Mouse (Mus musculus) hindbrain, embryonic 16.5 days (tissue): Measurements from ENCODE around the gene Gsk3a. TPM values are rescaled to one million over a fixed set of nuclear protein-coding genes. Genes with fewer than 3 reads are reported as not detected.

Experiments used
- ATAC-seq: fragments of 200-750 bp; cut with Nextera tagmentation; 2 replicates; pipeline ENCODE4 v1.8.0; 2017; ENCODE audit warnings: moderate TSS enrichment, moderate library complexity
- H3K27ac ChIP-seq: fragments of 300-500 bp; sonication (generic); 2 replicates; pipeline ENCODE4 v1.5.1; 2014; ENCODE audit warnings: low read depth, mild to moderate bottlenecking, control low read depth, low read length, moderate library complexity
- H3K27me3 ChIP-seq: fragments of 300-500 bp; sonication (generic); replicated peaks from 2 replicates; pipeline ENCODE4 v1.6.1; 2014; ENCODE audit warnings: low read length; ENCODE audit not compliant: control insufficient read depth, insufficient read depth
- H3K36me3 ChIP-seq: fragments of 300-500 bp; sonication (generic); 2 replicates; pipeline ENCODE4 v1.6.1; 2014; ENCODE audit warnings: mild to moderate bottlenecking, low read length, moderate library complexity, mixed read lengths; ENCODE audit not compliant: control insufficient read depth, insufficient read depth
- H3K4me1 ChIP-seq: fragments of 300-500 bp; sonication (generic); 2 replicates; pipeline ENCODE4 v1.6.1; 2014; ENCODE audit warnings: low read depth, low read length; ENCODE audit not compliant: control insufficient read depth, insufficient read depth
- H3K4me2 ChIP-seq: fragments of 300-500 bp; sonication (generic); 2 replicates; pipeline ENCODE4 v1.6.1; 2014; ENCODE audit warnings: mild to moderate bottlenecking, low read length, control low read depth, moderate library complexity
- H3K4me3 ChIP-seq: fragments of 300-500 bp; sonication (generic); 2 replicates; pipeline ENCODE4 v1.5.1; 2014; ENCODE audit warnings: mild to moderate bottlenecking, low read length, control low read depth, moderate library complexity
- H3K9ac ChIP-seq: fragments of 300-500 bp; sonication (generic); 2 replicates; pipeline ENCODE4 v1.6.1; 2014; ENCODE audit warnings: low read depth, mild to moderate bottlenecking, control low read depth, low read length, moderate library complexity
- H3K9me3 ChIP-seq: fragments of 300-500 bp; sonication (generic); 2 replicates; pipeline ENCODE4 v1.6.1; 2014; ENCODE audit warnings: mild to moderate bottlenecking, low read length, moderate library complexity; ENCODE audit not compliant: control insufficient read depth
- WGBS: fragments of 180-500 bp; shearing (Covaris S2); extraction: QIAGEN DNeasy Blood & Tissue Kit; methylation state at CpG from one replicate; pipeline ENCODE4 v1.1.7; 2014; 5-methylcytosine and 5-hydroxymethylcytosine counted together
- polyA plus RNA-seq: library from polyadenylated mRNA; unstranded; fragments of >200 nt; fragmentation: Nextera tagmentation; extraction: Ambion mirVana; gene quantifications from 2 replicates; pipeline ENCODE4 v1.2.1, GENCODE M21; 2015

Gsk3a gene
- polyA plus RNA-seq, 1 experiment from 2014 or later: 13.0 TPM

- Histone ChIP-seq H3K9me3 (no peaks in the 10 kb centered on the region), H3K36me3 (no peaks in the 10 kb centered on the region), H3K4me3 (no peak overlapping the region), H3K4me2 (no peak overlapping the region), H3K27me3 (no peaks in the 10 kb centered on the region), H3K4me1 (peaks cover 35% of the 10 kb centered on the region), H3K27ac (no peak overlapping the region), H3K9ac (peak overlapping the region; percentile 24; the same call in 1 of the 2 replicates)
- no peak for ATAC-seq
- WGBS: 92% methylated on average over 30 of the region's 30 CpGs
These were observed 7.1 kb upstream of the Gsk3a start for GRCm38 (mm10) chr7:25244562-25245369.

- Histone ChIP-seq H3K27me3 (no peaks in the 10 kb centered on the region), H3K36me3 (no peaks in the 10 kb centered on the region), H3K9me3 (no peaks in the 10 kb centered on the region), H3K4me3 (no peak overlapping the region), H3K4me1 (peaks cover 34% of the 10 kb centered on the region), H3K9ac (no peak overlapping the region), H3K4me2 (no peak overlapping the region), H3K27ac (no peak overlapping the region)
- no peak for ATAC-seq
- 89% methylated on average over 4 of the region's 4 CpGs for WGBS
These were observed 5.7 kb upstream of the Gsk3a start for GRCm38 (mm10) chr7:25243361-25243760.

GRCm38 (mm10) chr7:25241062-25241461 is 3.4 kb upstream of the Gsk3a start:
- Histone ChIP-seq H3K27me3 (no peaks in the 10 kb centered on the region), H3K9ac (peak overlapping the region; percentile 17; the same call in 1 of the 2 replicates), H3K9me3 (no peaks in the 10 kb centered on the region), H3K36me3 (no peaks in the 10 kb centered on the region), H3K4me3 (no peak overlapping the region), H3K4me2 (no peak overlapping the region), H3K4me1 (peaks cover 22% of the 10 kb centered on the region), H3K27ac (no peak overlapping the region)
- WGBS: 31% methylated on average over 2 of the region's 2 CpGs
- no peak for ATAC-seq

GRCm38 (mm10) chr7:25240631-25241030 is 3.0 kb upstream of the Gsk3a start:
- Histone ChIP-seq H3K4me3 (no peak overlapping the region), H3K27ac (no peak overlapping the region), H3K4me1 (peaks cover 22% of the 10 kb centered on the region), H3K9me3 (no peaks in the 10 kb centered on the region), H3K27me3 (no peaks in the 10 kb centered on the region), H3K4me2 (no peak overlapping the region), H3K9ac (no peak overlapping the region), H3K36me3 (no peaks in the 10 kb centered on the region)
- 74% methylated on average over 7 of the region's 7 CpGs for WGBS
- no peak for ATAC-seq

- H3K4me2 ChIP-seq: peak overlapping the region; percentile 78
- no peaks in the 10 kb centered on the region for H3K27me3 ChIP-seq
- H3K9ac ChIP-seq: peak overlapping the region; percentile 43
- H3K36me3 ChIP-seq: 0 out of 2 replicates have a peak, but pooled peaks cover 4% of the 10 kb centered on the region
- WGBS: 3% methylated on average over 30 of the region's 30 CpGs
- H3K27ac ChIP-seq: peak overlapping the region; percentile 91
- peak; percentile 65 for ATAC-seq
- H3K4me3 ChIP-seq: peak overlapping the region; percentile 83
- H3K9me3 ChIP-seq: no peaks in the 10 kb centered on the region
- peaks cover 28% of the 10 kb centered on the region for H3K4me1 ChIP-seq
These were observed 1.4 kb upstream of the Gsk3a start for GRCm38 (mm10) chr7:25238829-25239623.

GRCm38 (mm10) chr7:25238015-25238706 is 510 bp upstream of the Gsk3a start:
- Histone ChIP-seq H3K4me2 (peak overlapping the region; percentile 78), H3K27me3 (no peaks in the 10 kb centered on the region), H3K9me3 (no peaks in the 10 kb centered on the region), H3K36me3 (peaks cover 10% of the 10 kb centered on the region), H3K4me1 (peaks cover 28% of the 10 kb centered on the region), H3K4me3 (peak overlapping the region; percentile 83), H3K27ac (peak overlapping the region; percentile 91), H3K9ac (peak overlapping the region; percentile 55)
- under 1% methylated on average over 23 of the region's 23 CpGs for WGBS
- ATAC-seq: peak; percentile 94

- Histone ChIP-seq H3K4me2 (no peak overlapping the region), H3K9ac (no peak overlapping the region; the same call in 1 of the 2 replicates), H3K27me3 (no peaks in the 10 kb centered on the region), H3K36me3 (peaks cover 32% of the 10 kb centered on the region), H3K27ac (no peak overlapping the region), H3K9me3 (no peaks in the 10 kb centered on the region), H3K4me3 (no peak overlapping the region), H3K4me1 (peaks cover 28% of the 10 kb centered on the region)
- 90% methylated on average over 5 of the region's 5 CpGs for WGBS
- ATAC-seq: no peak
These were observed 2.1 kb downstream of the Gsk3a start for GRCm38 (mm10) chr7:25235526-25235925.

GRCm38 (mm10) chr7:25233061-25233460 is 4.6 kb downstream of the Gsk3a start:
- 72% methylated on average over 2 of the region's 2 CpGs for WGBS
- H3K9me3 ChIP-seq: no peaks in the 10 kb centered on the region
- ATAC-seq: no peak

More at GRCm38 (mm10) chr7:25233061-25233460, 4.6 kb downstream of the Gsk3a start:
- Histone ChIP-seq H3K27ac (no peak overlapping the region), H3K4me3 (no peak overlapping the region), H3K4me1 (peaks cover 19% of the 10 kb centered on the region), H3K9ac (no peak overlapping the region), H3K4me2 (no peak overlapping the region), H3K36me3 (peaks cover 46% of the 10 kb centered on the region), H3K27me3 (no peaks in the 10 kb centered on the region)
